Mouse (Mus musculus) spleen, postnatal 36 days (tissue): Measurements from ENCODE around the gene Bmp8b.
"Not testable (repeated sequence)": the region's sequence is repeated elsewhere in the genome, so short reads cannot be mapped to it uniquely, and the experiment has no call there.

Source experiments
- DNase-seq, 2 experiments: peaks; one replicate each; pipeline ENCODE4 v3.0.0; 2022; ENCODE audit warnings: low spot score in 2 of 2, mixed read lengths in 1 of 2

Bmp8b gene

DNA sequence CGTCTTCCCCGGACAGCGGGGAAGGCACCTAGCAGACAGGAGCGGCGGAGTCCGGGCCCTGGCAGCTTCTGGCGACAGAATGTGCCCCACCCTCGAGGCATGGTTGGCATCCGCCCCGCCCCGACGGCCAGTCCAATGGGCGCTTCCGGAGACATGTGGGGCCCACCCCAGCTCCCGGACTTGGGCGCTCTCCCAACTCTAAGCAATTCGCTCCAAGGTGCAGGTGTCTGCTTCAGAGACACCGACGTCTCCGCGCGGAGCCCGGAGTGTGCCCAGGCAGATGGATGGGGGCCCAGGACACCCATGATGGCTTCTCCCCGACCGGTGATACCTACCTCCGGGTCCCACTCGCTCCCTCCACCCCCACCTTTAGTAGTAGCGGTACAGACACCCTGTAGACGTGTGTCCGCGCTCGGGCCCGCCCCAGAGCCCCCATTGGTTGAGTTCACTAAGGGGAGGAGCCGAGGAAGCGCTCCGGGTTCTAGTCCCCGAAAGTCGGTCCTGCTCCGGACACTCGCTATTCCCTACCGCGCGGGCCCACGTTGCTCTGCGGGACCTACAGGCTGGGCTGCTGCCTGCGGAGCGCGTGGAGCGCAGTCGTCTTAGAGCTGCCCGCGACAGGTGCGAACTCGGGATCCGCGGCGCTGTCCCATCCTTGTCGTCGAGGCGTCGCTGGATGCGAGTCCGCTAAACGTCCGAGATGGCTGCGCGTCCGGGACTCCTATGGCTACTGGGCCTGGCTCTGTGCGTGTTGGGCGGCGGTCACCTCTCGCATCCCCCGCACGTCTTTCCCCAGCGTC, at the start of gene Bmp8b:
TSS of gene Bmp8b (plus strand) at position 515 of the 800 bp plus-strand sequence.
- DNase-seq = no peak

GRCm38 (mm10) chr4:123056560-123057109, 48.3 kb upstream of the Bmp8b start:
- no peak for DNase-seq

DNA sequence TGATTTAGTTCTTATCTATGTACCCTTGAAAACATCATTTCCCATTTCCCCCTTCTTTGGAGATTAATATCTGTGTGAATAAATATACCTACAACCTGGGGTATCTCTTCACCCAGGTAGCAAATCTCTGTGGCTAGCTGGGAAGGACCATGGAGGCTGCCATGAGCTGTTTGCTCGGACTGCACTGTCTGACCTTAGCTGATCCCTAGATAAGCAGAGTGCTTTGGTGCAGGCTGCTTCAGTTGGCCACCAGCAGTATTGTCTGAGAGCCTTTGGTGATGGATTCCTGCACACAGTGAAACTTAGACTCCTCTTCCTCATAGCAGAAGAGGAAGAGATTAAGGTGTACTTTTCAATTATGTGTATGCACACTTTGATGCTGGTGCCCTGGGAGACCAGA, 47.0 kb upstream of the Bmp8b start:
- DNase-seq = no peak

DNA sequence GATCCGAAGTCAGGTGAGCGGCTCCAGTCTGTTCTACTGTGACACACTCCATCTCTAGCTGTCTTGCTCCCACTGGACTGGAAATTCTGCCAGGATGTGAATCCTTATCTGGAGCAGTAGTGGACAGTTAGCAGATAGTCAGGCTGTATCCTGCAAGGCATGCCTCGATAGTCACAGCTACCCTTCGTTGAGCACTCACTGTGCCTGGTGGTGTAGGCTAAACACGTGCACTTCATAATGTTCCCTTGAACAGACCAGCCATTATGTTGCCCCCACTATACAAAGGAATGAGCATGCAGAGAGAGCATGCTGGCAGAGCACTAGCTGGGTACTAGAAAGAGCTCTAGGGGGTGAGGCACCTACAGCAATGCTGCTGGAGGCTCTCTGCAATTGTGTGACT, 43.2 kb upstream of the Bmp8b start:
- no peak for DNase-seq

GRCm38 (mm10) chr4:123068646-123069045, 36.3 kb upstream of the Bmp8b start:
- no peak for DNase-seq

- peak; percentile 58 to 67 for DNase-seq
These were observed 33.5 kb upstream of the Bmp8b start for GRCm38 (mm10) chr4:123071266-123071966.

DNA sequence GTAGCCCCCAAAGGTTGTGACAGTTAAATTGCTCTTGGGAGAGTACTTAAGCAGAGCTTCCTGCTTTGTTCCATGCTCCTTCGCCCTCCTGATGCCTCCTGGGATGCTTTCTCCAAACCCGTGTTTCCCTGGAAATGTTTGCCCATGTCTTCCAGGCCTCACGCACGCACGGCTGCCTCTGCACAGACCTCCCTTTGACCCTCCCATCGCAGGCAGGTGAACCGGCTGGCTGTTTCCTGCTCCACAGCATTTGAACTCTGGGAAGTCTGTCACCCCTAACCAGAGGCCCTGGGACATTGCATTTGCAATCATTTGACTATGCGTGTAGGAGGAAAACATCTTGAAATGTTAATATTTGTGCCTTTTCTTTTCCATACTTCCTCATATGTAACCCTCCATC, 28.0 kb upstream of the Bmp8b start:
- DNase-seq = no peak

DNA sequence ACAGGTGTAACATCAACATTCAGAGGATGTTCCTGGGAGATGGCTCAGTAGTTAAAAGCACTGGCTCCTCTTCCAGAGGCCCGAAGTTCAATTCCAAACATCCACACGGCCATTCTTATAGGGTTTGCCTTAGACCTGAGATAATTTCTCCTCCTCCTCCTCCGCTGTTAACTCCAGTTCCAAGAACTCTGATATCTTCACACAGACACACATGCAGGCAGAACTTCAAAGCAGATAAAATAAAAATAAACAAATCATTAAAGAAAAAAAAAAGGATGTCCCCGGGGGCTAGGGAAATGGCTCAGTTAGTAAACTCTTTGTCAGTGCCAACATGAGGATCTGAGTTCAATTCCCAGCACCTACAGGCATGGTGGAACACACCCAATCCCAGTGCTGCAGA, 26.7 kb upstream of the Bmp8b start:
- DNase-seq = no peak

GRCm38 (mm10) chr4:123080791-123081190, 24.2 kb upstream of the Bmp8b start:
- DNase-seq = peak; percentile 40 to 59

DNA sequence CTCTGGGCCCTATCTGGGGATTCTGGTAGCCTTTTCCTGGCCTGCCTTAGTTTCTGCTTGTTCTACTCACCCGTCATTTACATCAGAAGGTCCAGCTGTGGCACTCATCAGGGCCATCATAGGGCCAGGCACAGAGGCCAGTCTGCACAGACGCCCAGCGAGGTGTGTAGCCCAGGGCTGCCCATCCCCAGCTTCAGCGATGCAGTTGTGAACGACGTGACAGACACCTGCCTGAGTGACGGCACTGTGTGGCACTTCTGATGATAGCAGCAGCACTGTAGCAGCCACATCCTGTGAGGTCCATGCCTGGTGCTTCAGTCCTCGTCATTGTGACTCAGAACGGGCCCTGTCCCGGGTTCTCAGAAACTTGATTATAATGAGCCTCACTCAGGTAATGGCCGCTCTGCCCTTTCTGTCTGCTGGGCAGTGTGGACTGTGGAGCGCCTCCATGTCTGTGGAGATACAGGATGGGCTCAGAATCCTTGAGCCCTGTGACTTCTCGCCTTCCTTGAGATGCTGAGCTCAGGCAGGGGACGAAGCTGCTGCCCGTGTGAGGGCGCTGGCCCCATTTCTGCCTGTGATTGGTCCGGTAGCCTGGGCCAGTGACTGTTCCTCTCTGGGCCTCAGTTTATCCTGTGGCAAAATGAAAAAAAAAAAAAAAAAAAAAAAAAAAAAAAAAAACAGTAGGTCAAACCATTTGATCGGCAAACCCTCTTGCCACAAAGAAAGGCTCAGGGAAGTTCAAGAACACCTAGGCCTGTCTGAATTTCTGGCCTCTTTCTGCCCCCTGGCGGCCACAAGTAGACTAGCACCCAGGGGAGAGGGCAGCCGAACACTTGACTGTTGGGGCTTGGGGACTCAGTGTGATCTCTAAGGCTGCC, 22.4 kb upstream of the Bmp8b start:
- DNase-seq = peak; percentile 60 to 63

DNA sequence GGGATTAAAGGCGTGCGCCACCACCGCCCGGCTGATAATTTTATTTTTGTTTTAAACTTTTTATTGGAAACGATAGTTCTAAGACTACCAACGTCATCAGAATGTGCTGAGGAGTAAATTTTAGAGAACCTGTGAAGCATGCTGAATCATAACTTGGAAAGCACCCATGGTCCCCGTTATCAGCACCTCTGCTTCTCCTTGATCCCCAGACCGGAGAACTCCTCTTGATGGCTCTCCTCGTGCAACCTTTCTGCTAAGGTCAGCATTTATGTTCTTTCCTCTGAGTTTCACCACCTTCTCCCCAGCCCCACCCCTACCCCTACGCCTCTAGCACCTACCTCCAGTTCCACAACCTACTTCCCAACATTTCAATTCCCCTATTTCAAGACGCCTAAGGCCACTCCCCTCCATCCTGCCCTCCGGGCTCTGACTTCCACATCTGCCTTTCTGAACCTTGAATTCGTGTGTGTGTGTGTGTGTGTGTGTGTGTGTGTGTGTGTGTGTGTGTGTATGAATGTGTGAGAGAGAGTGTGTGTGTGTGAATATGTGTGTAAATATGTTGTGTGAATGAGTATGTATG, 21.6 kb upstream of the Bmp8b start:
- no peak for DNase-seq

DNA sequence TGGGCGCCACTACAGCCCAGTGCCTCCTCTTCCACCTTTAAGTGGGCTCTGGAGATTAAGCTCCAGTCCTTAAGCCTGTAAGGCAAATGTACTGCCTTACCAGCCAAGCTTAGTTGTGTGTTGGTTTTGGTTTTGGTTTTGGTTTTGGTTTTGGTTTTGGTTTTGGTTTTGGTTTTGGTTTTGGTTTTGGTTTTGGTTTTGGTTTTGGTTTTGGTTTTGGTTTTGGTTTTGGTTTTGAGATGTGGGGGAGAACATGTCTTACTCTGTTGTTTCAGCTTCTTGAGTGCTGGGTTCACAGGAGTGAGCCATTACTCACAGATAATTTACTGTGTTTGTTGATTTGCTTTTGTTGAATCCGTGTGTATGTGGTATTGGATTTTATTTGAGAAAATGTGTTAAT, 19.7 kb upstream of the Bmp8b start:
- DNase-seq = no peak

DNA sequence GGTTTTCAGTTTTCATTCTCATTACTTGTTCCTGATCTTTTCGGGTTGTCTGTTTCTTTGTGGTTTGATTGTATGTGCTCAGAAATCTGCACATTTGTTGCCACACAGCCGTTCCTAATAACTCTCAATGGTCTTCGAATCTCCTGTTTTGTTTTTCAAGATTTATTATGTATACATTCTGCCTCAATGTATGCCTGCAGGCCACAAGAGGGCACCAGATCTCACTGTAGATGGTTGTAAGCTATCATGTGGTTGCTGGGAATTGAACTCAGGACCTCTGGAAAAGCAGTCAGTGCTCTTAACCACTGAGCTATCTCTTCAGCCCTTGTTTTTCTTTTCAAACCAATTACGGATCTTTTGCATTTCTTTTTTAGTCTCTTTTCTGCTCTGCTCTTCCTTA, 18.6 kb upstream of the Bmp8b start:
- DNase-seq = no peak

DNA sequence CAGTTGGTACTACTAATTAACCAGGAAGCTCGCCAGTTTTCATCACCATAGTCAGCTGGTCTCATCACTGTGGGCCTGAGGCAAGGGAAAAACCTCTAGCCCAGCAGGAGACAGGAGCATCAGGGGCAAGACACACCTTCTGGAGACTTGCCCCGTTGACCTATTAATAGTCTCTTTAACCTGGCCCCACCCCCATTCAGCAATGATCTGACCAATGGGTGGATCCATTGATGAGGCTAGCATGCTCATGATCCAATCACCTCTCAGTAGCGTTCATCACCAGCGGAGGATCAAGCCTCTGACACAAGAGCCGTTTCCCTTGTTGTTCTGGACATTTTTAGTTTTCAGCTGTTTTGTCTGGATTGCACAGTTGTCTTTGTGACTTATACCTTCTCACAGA, 12.3 kb upstream of the Bmp8b start:
- DNase-seq = no peak

DNA sequence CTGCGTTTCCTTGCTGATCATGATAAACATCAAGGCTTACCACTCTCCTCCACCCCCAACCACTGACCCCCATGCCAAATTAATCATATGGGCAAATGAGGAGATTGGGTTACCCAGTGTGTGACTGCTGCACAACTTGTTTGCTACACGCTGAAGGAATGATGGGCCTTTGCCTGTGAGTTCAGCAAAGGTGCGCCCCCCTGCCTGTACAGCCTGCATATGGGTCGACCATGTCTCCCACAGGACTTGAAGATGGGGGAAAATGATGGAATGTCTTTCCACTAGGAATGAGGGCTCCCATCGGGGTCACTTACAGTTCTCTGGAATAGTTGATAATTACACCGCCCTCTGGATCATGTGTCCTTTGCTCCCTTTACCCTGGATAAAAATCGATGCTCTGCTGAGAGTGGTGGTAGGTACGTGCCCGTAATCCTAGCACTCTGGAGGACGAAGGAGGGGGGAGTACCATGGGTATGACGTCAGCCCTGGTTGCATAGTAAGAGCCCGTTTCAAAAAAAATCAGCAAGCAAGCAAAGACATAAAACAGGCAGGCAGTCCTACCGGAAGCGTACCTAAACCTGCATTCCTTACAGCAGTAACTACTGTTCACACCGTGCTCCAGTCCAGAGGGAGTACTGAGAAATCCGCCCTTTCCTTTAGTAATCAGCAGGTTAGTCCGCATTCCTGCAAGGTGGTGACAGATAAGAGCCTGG, 11.7 kb upstream of the Bmp8b start:
- DNase-seq = no peak

- DNase-seq = no peak
These were observed 11.1 kb upstream of the Bmp8b start for GRCm38 (mm10) chr4:123093869-123094268.

- no peak for DNase-seq
These were observed 456 bp downstream of the Bmp8b start for GRCm38 (mm10) chr4:123105451-123105790.

DNA sequence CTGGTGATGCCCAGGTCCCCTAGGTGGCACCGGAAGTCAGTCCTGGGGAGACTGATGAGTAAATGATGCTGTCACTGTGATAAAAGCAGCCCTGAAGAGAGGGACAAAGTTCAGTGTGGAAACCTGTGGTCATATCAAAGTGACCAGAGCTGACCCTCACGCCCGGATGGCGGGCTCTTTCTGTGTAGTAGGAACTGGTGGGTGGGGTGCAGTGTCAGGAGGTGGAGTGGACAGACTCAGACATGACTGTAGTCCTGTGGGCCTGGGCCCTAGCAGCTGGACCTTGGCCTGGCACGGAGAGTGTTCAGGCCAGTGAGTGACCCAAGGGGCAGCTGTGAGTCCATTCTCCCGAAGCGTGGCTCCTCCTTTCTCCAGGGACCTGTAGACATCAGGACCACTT, 964 bp downstream of the Bmp8b start:
- not testable (repeated sequence) for DNase-seq

DNA sequence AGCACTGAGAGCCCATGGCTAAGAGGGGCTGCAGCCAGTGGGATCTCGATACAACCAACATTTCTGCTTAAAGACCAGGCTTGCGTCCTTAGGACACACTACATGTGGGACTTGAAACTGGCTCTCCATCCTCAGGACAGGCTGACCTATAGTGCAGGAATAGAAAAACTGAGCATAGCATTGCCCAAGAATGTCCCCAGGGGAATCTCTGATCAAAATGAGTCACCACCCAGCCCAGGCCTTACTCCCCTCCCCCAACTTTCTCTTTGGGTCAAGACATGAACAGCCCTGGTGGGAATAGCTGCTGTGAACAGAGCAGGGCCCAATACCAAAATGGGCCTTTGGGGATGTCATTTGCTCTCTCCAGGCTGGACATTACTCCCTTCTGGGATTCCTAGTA, 1.9 kb downstream of the Bmp8b start:
- no peak for DNase-seq

GRCm38 (mm10) chr4:123108056-123108455, 3.1 kb downstream of the Bmp8b start:
- no peak for DNase-seq

GRCm38 (mm10) chr4:123110751-123111150, 5.8 kb downstream of the Bmp8b start:
- no peak for DNase-seq
